8 mouse cellular contexts compared by ENCODE assay signal in genomic region chr9:40783641-40784373, GRCm38 (mm10). TPM values are rescaled to one million over a fixed set of nuclear protein-coding genes. Genes with fewer than 3 reads are reported as not detected.
DNase-seq lines count a peak whose midpoint lies in the region; ATAC-seq lines count a peak whose summit lies in the region.

No protein-coding gene starts in this region.

- H3K36me3 ChIP-seq in intestine, embryonic 14.5 days (ENCODE audit: control insufficient read depth, insufficient read depth, low read length) = peaks cover 15% of the 10 kb centered on the region; the same call in 1 of the 2 replicates
- H3K36me3 ChIP-seq in liver, embryonic 15.5 days (replicated peaks) = no peaks in the 10 kb centered on the region

- WGBS in intestine, embryonic 14.5 days = 26% methylated on average over 13 of the region's 13 CpGs
- 15% methylated on average over 13 of the region's 13 CpGs for WGBS in liver, embryonic 15.5 days (ENCODE audit: insufficient replicate concordance)

- ATAC-seq in intestine, embryonic 14.5 days (replicated peaks; ENCODE audit: low FRiP score, low TSS enrichment, low read depth) = 0 out of 2 replicates have a peak, but pooled peaks have one; percentile 24
- no peak for ATAC-seq in liver, embryonic 15.5 days (ENCODE audit: insufficient read depth)
- ATAC-seq in frontal cortex, adult (ENCODE audit: low TSS enrichment) = no peak

- H3K9me3 ChIP-seq in intestine, embryonic 14.5 days (ENCODE audit: control insufficient read depth, low read length) = no peaks in the 10 kb centered on the region
- H3K9me3 ChIP-seq in liver, embryonic 15.5 days (replicated peaks) = no peaks in the 10 kb centered on the region

- H3K27ac ChIP-seq in intestine, embryonic 14.5 days (ENCODE audit: low read depth) = peak overlapping the region; percentile 47; the same call in 1 of the 2 replicates
- H3K27ac ChIP-seq in liver, embryonic 15.5 days (replicated peaks) = peak overlapping the region; percentile 48; the same call in 1 of the 2 replicates

- no peaks in the 10 kb centered on the region for H3K27me3 ChIP-seq in intestine, embryonic 14.5 days (replicated peaks; ENCODE audit: control insufficient read depth, insufficient read depth, low read length)
- peaks cover 31% of the 10 kb centered on the region for H3K27me3 ChIP-seq in liver, embryonic 15.5 days

- H3K9ac ChIP-seq in intestine, embryonic 14.5 days (ENCODE audit: low read length) = no peak overlapping the region
- no peak overlapping the region for H3K9ac ChIP-seq in liver, embryonic 15.5 days

- H3K4me1 ChIP-seq in intestine, embryonic 14.5 days (replicated peaks; ENCODE audit: control insufficient read depth, insufficient read depth, low read length) = 0 out of 2 replicates have a peak, but pooled peaks cover 4% of the 10 kb centered on the region
- peaks cover 10% of the 10 kb centered on the region for H3K4me1 ChIP-seq in liver, embryonic 15.5 days (replicated peaks)

- peak overlapping the region; percentile 20; the same call in 1 of the 2 replicates for H3K4me2 ChIP-seq in intestine, embryonic 14.5 days (ENCODE audit: low read length)
- peak overlapping the region; percentile 40; the same call in 1 of the 2 replicates for H3K4me2 ChIP-seq in liver, embryonic 15.5 days

- DNase-seq in thymus, adult 18-20 months = peak; percentile 56 to 73
- no peak for DNase-seq in thymus, postnatal 0 days (ENCODE audit: low spot score)
- DNase-seq in gastrocnemius, adult 8-10 months (ENCODE audit: low spot score in 2 of 2) = peak; percentile 18 to 20
- DNase-seq in intestine, embryonic 14.5 days (ENCODE audit: low spot score) = no peak
- DNase-seq in neural tube, embryonic 10.5 days (ENCODE audit: extremely low spot score, low spot score) = peak; percentile 36
- no peak for DNase-seq in right cerebral cortex, postnatal 25 days

- H3K4me3 ChIP-seq in intestine, embryonic 14.5 days (ENCODE audit: low read depth, low read length) = no peak overlapping the region
- H3K4me3 ChIP-seq in liver, embryonic 15.5 days (replicated peaks) = no peak overlapping the region

RNA-seq across cellular contexts. Expression of gene Hspa8, which starts 17.0 kb away (rescaled TPM):
- 1,839 and 2,551 TPM in 2 replicates for polyA plus RNA-seq in thymus, postnatal 0 days (2015; fragmentation: Nextera tagmentation; extraction: Ambion mirVana)
- 1,000 to 10,000 TPM in 3 of 4 experiments, 100 to 1,000 TPM in 1; 996 to 1,351 (median 1,061) TPM for total RNA-seq in gastrocnemius, adult 8-10 months (2022)
- 2,647 and 2,698 TPM in 2 replicates for polyA plus RNA-seq in intestine, embryonic 14.5 days (2014; fragmentation: Nextera tagmentation; extraction: Ambion mirVana)
- polyA plus RNA-seq in liver, embryonic 15.5 days (2015; fragmentation: Nextera tagmentation; extraction: Ambion mirVana) = 1,128 and 1,129 TPM in 2 replicates

Comparison
In these comparisons a context has a peak if more than half of its experiments do, and no peak if none do; other contexts are left out.
1. DNase-seq: peak in thymus, adult 18-20 months (2 of 2), gastrocnemius, adult 8-10 months (2 of 2) and neural tube, embryonic 10.5 days (single experiment); none in thymus, postnatal 0 days (single experiment), intestine, embryonic 14.5 days (single experiment) and right cerebral cortex, postnatal 25 days (single experiment).